Mouse (Mus musculus): ENCODE results near the gene Masp2. TPM values are rescaled to one million over a fixed set of nuclear protein-coding genes. Genes with fewer than 3 reads are reported as not detected.

The Masp2 gene
- polyA plus RNA-seq, 1 experiment from 2014 or later: not detected

- Histone ChIP-seq H3K4me3 (ENCODE audit: low read depth, low read length) (no peak overlapping the region), H3K4me2 (replicated peaks; ENCODE audit: low read depth) (no peak overlapping the region), H3K9me3 (ENCODE audit: control insufficient read depth) (no peaks in the 10 kb centered on the region), H3K36me3 (ENCODE audit: control insufficient read depth, insufficient read depth) (no peaks in the 10 kb centered on the region), H3K27ac (ENCODE audit: low read depth, low read length) (no peak overlapping the region), H3K27me3 (replicated peaks; ENCODE audit: control insufficient read depth, insufficient read depth, low read length) (no peaks in the 10 kb centered on the region), H3K9ac (ENCODE audit: low read depth, low read length) (no peak overlapping the region), H3K4me1 (replicated peaks; ENCODE audit: control insufficient read depth, insufficient read depth, low read length) (no peaks in the 10 kb centered on the region)
- peak; percentile 80 for TF ChIP-seq CTCF (IDR thresholded peaks at IDR 0.05; ENCODE audit: low read depth)
- WGBS: 85% methylated on average over 3 of the region's 3 CpGs
- ATAC-seq: no peak; the same call in 1 of the 2 replicates
Measured at GRCm38 (mm10) chr4:148604541-148605165, 2.3 kb downstream of the Masp2 start.

GRCm38 (mm10) chr4:148607758-148608157 lies 5.4 kb downstream of the Masp2 start:
- Histone ChIP-seq H3K4me2 (replicated peaks; ENCODE audit: low read depth) (no peak overlapping the region), H3K36me3 (ENCODE audit: control insufficient read depth, insufficient read depth) (peaks cover 6% of the 10 kb centered on the region; the same call in 1 of the 2 replicates), H3K27me3 (replicated peaks; ENCODE audit: control insufficient read depth, insufficient read depth, low read length) (no peaks in the 10 kb centered on the region), H3K27ac (ENCODE audit: low read depth, low read length) (no peak overlapping the region), H3K9me3 (ENCODE audit: control insufficient read depth) (no peaks in the 10 kb centered on the region), H3K9ac (ENCODE audit: low read depth, low read length) (no peak overlapping the region), H3K4me3 (ENCODE audit: low read depth, low read length) (no peak overlapping the region), H3K4me1 (replicated peaks; ENCODE audit: control insufficient read depth, insufficient read depth, low read length) (no peaks in the 10 kb centered on the region)
- ATAC-seq: peak; percentile 44; the same call in 1 of the 2 replicates
- WGBS: 22% methylated on average over 5 of the region's 5 CpGs
- TF ChIP-seq CTCF (IDR thresholded peaks at IDR 0.05; ENCODE audit: low read depth): peak; percentile 98

- no peak overlapping the region for H3K4me2 ChIP-seq (replicated peaks; ENCODE audit: low read depth)
- no peaks in the 10 kb centered on the region for H3K9me3 ChIP-seq (ENCODE audit: control insufficient read depth)
- no peaks in the 10 kb centered on the region for H3K27me3 ChIP-seq (replicated peaks; ENCODE audit: control insufficient read depth, insufficient read depth, low read length)
- H3K4me1 ChIP-seq (replicated peaks; ENCODE audit: control insufficient read depth, insufficient read depth, low read length): no peaks in the 10 kb centered on the region
- no peak for TF ChIP-seq CTCF (IDR thresholded peaks at IDR 0.05; ENCODE audit: low read depth)
- H3K4me3 ChIP-seq (ENCODE audit: low read depth, low read length): no peak overlapping the region
- peaks cover 19% of the 10 kb centered on the region for H3K36me3 ChIP-seq (ENCODE audit: control insufficient read depth, insufficient read depth)
- ATAC-seq: no peak
- no peak overlapping the region for H3K27ac ChIP-seq (ENCODE audit: low read depth, low read length)
- 78% methylated on average over 5 of the region's 5 CpGs for WGBS
- no peak overlapping the region for H3K9ac ChIP-seq (ENCODE audit: low read depth, low read length)
Measured at GRCm38 (mm10) chr4:148609805-148610204, 7.5 kb downstream of the Masp2 start.

- H3K27ac ChIP-seq (ENCODE audit: low read depth, low read length): no peak overlapping the region
- 71% methylated on average over 5 of the region's 5 CpGs for WGBS
- H3K4me1 ChIP-seq (replicated peaks; ENCODE audit: control insufficient read depth, insufficient read depth, low read length): no peaks in the 10 kb centered on the region
- no peaks in the 10 kb centered on the region for H3K9me3 ChIP-seq (ENCODE audit: control insufficient read depth)
- ATAC-seq: no peak
- H3K4me2 ChIP-seq (replicated peaks; ENCODE audit: low read depth): no peak overlapping the region
- H3K4me3 ChIP-seq (ENCODE audit: low read depth, low read length): no peak overlapping the region
- no peak for TF ChIP-seq CTCF (IDR thresholded peaks at IDR 0.05; ENCODE audit: low read depth)
- no peaks in the 10 kb centered on the region for H3K27me3 ChIP-seq (replicated peaks; ENCODE audit: control insufficient read depth, insufficient read depth, low read length)
- H3K9ac ChIP-seq (ENCODE audit: low read depth, low read length): no peak overlapping the region
- H3K36me3 ChIP-seq (ENCODE audit: control insufficient read depth, insufficient read depth): peaks cover 29% of the 10 kb centered on the region
Measured at GRCm38 (mm10) chr4:148610631-148611364, 8.4 kb downstream of the Masp2 start.

GRCm38 (mm10) chr4:148612557-148612956 lies 10.2 kb downstream of the Masp2 start:
- Histone ChIP-seq H3K4me3 (ENCODE audit: low read depth, low read length) (no peak overlapping the region), H3K9me3 (ENCODE audit: control insufficient read depth) (no peaks in the 10 kb centered on the region), H3K4me2 (replicated peaks; ENCODE audit: low read depth) (no peak overlapping the region), H3K27ac (ENCODE audit: low read depth, low read length) (no peak overlapping the region), H3K4me1 (replicated peaks; ENCODE audit: control insufficient read depth, insufficient read depth, low read length) (no peaks in the 10 kb centered on the region), H3K27me3 (replicated peaks; ENCODE audit: control insufficient read depth, insufficient read depth, low read length) (no peaks in the 10 kb centered on the region), H3K36me3 (ENCODE audit: control insufficient read depth, insufficient read depth) (peaks cover 43% of the 10 kb centered on the region), H3K9ac (ENCODE audit: low read depth, low read length) (no peak overlapping the region)
- no peak for TF ChIP-seq CTCF (IDR thresholded peaks at IDR 0.05; ENCODE audit: low read depth)
- ATAC-seq: no peak
- 61% methylated on average over 4 of the region's 4 CpGs for WGBS

GRCm38 (mm10) chr4:148613738-148614137 lies 11.4 kb downstream of the Masp2 start:
- H3K4me2 ChIP-seq (replicated peaks; ENCODE audit: low read depth): no peak overlapping the region
- peaks cover 51% of the 10 kb centered on the region for H3K36me3 ChIP-seq (ENCODE audit: control insufficient read depth, insufficient read depth)
- H3K27me3 ChIP-seq (replicated peaks; ENCODE audit: control insufficient read depth, insufficient read depth, low read length): no peaks in the 10 kb centered on the region
- H3K4me3 ChIP-seq (ENCODE audit: low read depth, low read length): no peak overlapping the region
- H3K9me3 ChIP-seq (ENCODE audit: control insufficient read depth): no peaks in the 10 kb centered on the region
- no peaks in the 10 kb centered on the region for H3K4me1 ChIP-seq (replicated peaks; ENCODE audit: control insufficient read depth, insufficient read depth, low read length)
- no peak overlapping the region for H3K9ac ChIP-seq (ENCODE audit: low read depth, low read length)
- no peak overlapping the region for H3K27ac ChIP-seq (ENCODE audit: low read depth, low read length)
- ATAC-seq: no peak
- no peak for TF ChIP-seq CTCF (IDR thresholded peaks at IDR 0.05; ENCODE audit: low read depth)
- WGBS: 83% methylated on average over 9 of the region's 9 CpGs

All from intestine, postnatal 0 days (tissue).